In genomic region chr5:30343886-30344285, GRCm38 (mm10) we compare ENCODE assay signal across 11 mouse cellular contexts.
DNase-seq lines count a peak whose midpoint lies in the region; ATAC-seq and TF ChIP-seq lines count a peak whose summit lies in the region.
"Had no signal": no experiment of that assay in that cellular context is flagged by ENCODE, and none has a peak within 500 bp of the region (broad histone marks: within the 10 kb centered on the region; RNA-seq: fewer than 3 reads in every experiment).

No protein-coding gene starts in this region.

- H3K4me2 ChIP-seq in hindbrain, postnatal 0 days (ENCODE audit: low read depth, low read length), result no peak overlapping the region
- no peak overlapping the region for H3K4me2 ChIP-seq in liver, embryonic 11.5 days

- H3K36me3 ChIP-seq in hindbrain, postnatal 0 days (ENCODE audit: insufficient read depth, low read length), result no peaks in the 10 kb centered on the region
- H3K36me3 ChIP-seq in liver, embryonic 11.5 days (ENCODE audit: control insufficient read depth, insufficient read depth, low read length), result no peaks in the 10 kb centered on the region
- H3K36me3 ChIP-seq: embryonic facial prominence, embryonic 12.5 days; forebrain, embryonic 12.5 days; heart, embryonic 12.5 days; hindbrain, embryonic 10.5 days had no signal

- CTCF ChIA-PET in Patski (lab: Charles Lee), result interaction anchor here (0.7 to 9.1 kb wide), 18 partner anchors 11 to 173 kb away, joined by 3 to 66 read pairs (median 4); no protein-coding TSS in a partner anchor

- peak; percentile 44 for DNase-seq in thymus, postnatal 0 days (ENCODE audit: low spot score)
- DNase-seq in thymus, postnatal 4 days, result no peak
- peak; percentile 6 for DNase-seq in Patski (ENCODE audit: low read depth, low spot score)
- DNase-seq in hindbrain, postnatal 0 days (ENCODE audit: low spot score), result no peak
- DNase-seq in liver, embryonic 11.5 days (ENCODE audit: low spot score), result no peak

- no peak overlapping the region for H3K9ac ChIP-seq in hindbrain, postnatal 0 days (replicated peaks; ENCODE audit: low read length)
- no peak overlapping the region for H3K9ac ChIP-seq in liver, embryonic 11.5 days (ENCODE audit: low read depth, low read length)
- H3K9ac ChIP-seq: embryonic facial prominence, embryonic 12.5 days; forebrain, embryonic 12.5 days; heart, embryonic 12.5 days; hindbrain, embryonic 14.5 days had no signal

- no peaks in the 10 kb centered on the region for H3K27me3 ChIP-seq in Patski
- H3K27me3 ChIP-seq in hindbrain, postnatal 0 days (ENCODE audit: insufficient read depth, low read length), result no peaks in the 10 kb centered on the region
- H3K27me3 ChIP-seq in liver, embryonic 11.5 days (replicated peaks; ENCODE audit: control insufficient read depth, insufficient read depth, low read length), result peaks cover 20% of the 10 kb centered on the region

- POLR2A ChIA-PET in Patski (lab: Charles Lee), result interaction anchor here (1.9 kb wide), 1 partner anchor 141 kb away, joined by 4 read pairs; no protein-coding TSS in a partner anchor

- no peak for TF ChIP-seq CTCF in Patski (IDR thresholded peaks at IDR 0.05)
- TF ChIP-seq CTCF in hindbrain, postnatal 0 days (IDR thresholded peaks at IDR 0.05; ENCODE audit: low read depth), result no peak

- WGBS in hindbrain, postnatal 0 days, result 80% methylated on average over 5 of the region's 5 CpGs
- 45% methylated on average over 5 of the region's 5 CpGs for WGBS in liver, embryonic 11.5 days

- no peaks in the 10 kb centered on the region for H3K4me1 ChIP-seq in hindbrain, postnatal 0 days (ENCODE audit: insufficient read depth, low read length)
- no peaks in the 10 kb centered on the region for H3K4me1 ChIP-seq in liver, embryonic 11.5 days (replicated peaks; ENCODE audit: control insufficient read depth, insufficient read depth, low read length)
- H3K4me1 ChIP-seq: embryonic facial prominence, embryonic 12.5 days had no signal

- no peaks in the 10 kb centered on the region for H3K9me3 ChIP-seq in hindbrain, postnatal 0 days (ENCODE audit: low read length)
- no peaks in the 10 kb centered on the region for H3K9me3 ChIP-seq in liver, embryonic 11.5 days (ENCODE audit: control insufficient read depth, low read length)
- H3K9me3 ChIP-seq: embryonic facial prominence, embryonic 12.5 days; forebrain, embryonic 12.5 days; heart, embryonic 12.5 days; hindbrain, embryonic 10.5 days had no signal

- no peak overlapping the region for H3K4me3 ChIP-seq in hindbrain, postnatal 0 days (ENCODE audit: low read length)
- no peak overlapping the region for H3K4me3 ChIP-seq in liver, embryonic 11.5 days (ENCODE audit: low read depth, low read length)
- H3K4me3 ChIP-seq: embryonic facial prominence, embryonic 12.5 days had no signal

- peak; percentile 42 for ATAC-seq in Patski
- peak; percentile 54 for ATAC-seq in megakaryocyte progenitor cell, adult 5-6 weeks (replicated peaks; ENCODE audit: poor library complexity)
- no peak for ATAC-seq in hindbrain, postnatal 0 days
- no peak for ATAC-seq in liver, embryonic 11.5 days (replicated peaks; ENCODE audit: low FRiP score)

- in situ Hi-C loops in Patski (cut with MboI; ENCODE audit: low pct_unique_long_range_greater_than_20kb), result no loop called here

- no peak overlapping the region for H3K27ac ChIP-seq in hindbrain, postnatal 0 days
- no peak overlapping the region for H3K27ac ChIP-seq in liver, embryonic 11.5 days (ENCODE audit: low read depth, low read length)
- H3K27ac ChIP-seq: embryonic facial prominence, embryonic 12.5 days; forebrain, embryonic 12.5 days; hindbrain, embryonic 10.5 days; hindbrain, embryonic 14.5 days had no signal

Comparison
In these comparisons a context has a peak if more than half of its experiments do, and no peak if none do; other contexts are left out.
1. DNase-seq: peak in thymus, postnatal 0 days (single experiment) and Patski (single experiment); none in thymus, postnatal 4 days (single experiment), hindbrain, postnatal 0 days (single experiment) and liver, embryonic 11.5 days (single experiment).
2. ATAC-seq: peak in Patski (single experiment) and megakaryocyte progenitor cell, adult 5-6 weeks (single experiment); none in hindbrain, postnatal 0 days (single experiment) and liver, embryonic 11.5 days (single experiment).